Mouse (Mus musculus) 416B (cell line): Measurements from ENCODE around the gene Zfp846.
A peak's percentile ranks its signal among the peaks of the same experiment; 100 is the strongest.
"Not testable (repeated sequence)": the region's sequence is repeated elsewhere in the genome, so short reads cannot be mapped to it uniquely, and the experiment has no call there.

Source experiments
- DNase-seq: peaks from one replicate; pipeline ENCODE4 v3.0.0; 2011; ENCODE audit warnings: low read depth

Gene Zfp846

GRCm38 (mm10) chr9:20581175-20581634, at the start of gene Zfp846:
Zfp846 (plus strand) TSS chr9:20581291.
- peak; percentile 99 for DNase-seq

GRCm38 (mm10) chr9:20534326-20534926, 46.7 kb upstream of the Zfp846 start:
- DNase-seq = no peak

GRCm38 (mm10) chr9:20536598-20536997, 44.5 kb upstream of the Zfp846 start:
- no peak for DNase-seq

GRCm38 (mm10) chr9:20543496-20543895, 37.6 kb upstream of the Zfp846 start:
- no peak for DNase-seq

GRCm38 (mm10) chr9:20544070-20544821, 36.8 kb upstream of the Zfp846 start:
- DNase-seq = no peak

GRCm38 (mm10) chr9:20545151-20545550, 35.9 kb upstream of the Zfp846 start:
- peak; percentile 55 for DNase-seq

- DNase-seq = no peak
Observed at GRCm38 (mm10) chr9:20551781-20552275, 29.3 kb upstream of the Zfp846 start.

DNA sequence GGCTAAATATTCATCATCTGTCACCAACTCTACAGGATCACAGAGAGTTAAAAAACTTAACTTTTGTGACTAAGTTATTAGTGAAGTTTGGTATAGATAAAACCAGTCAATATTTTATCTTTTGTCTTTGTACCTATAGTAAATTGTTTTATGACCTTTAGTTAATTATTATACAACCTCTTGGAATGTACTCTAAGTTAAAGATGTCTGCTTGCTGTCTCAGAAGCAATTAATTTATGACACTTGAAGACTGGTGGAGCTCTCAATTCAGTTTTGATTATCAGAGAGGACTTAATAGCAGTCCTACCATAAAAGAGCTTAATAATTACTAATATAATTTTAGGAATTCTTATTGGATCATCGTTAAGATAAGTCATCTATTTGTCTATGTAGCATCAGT, 28.4 kb upstream of the Zfp846 start:
- no peak for DNase-seq

GRCm38 (mm10) chr9:20562177-20562576, 18.9 kb upstream of the Zfp846 start:
- DNase-seq = peak; percentile 26

- not testable (repeated sequence) for DNase-seq
Observed at GRCm38 (mm10) chr9:20565326-20566030, 15.6 kb upstream of the Zfp846 start.

GRCm38 (mm10) chr9:20571060-20571459, 10.0 kb upstream of the Zfp846 start:
- DNase-seq = no peak

DNA sequence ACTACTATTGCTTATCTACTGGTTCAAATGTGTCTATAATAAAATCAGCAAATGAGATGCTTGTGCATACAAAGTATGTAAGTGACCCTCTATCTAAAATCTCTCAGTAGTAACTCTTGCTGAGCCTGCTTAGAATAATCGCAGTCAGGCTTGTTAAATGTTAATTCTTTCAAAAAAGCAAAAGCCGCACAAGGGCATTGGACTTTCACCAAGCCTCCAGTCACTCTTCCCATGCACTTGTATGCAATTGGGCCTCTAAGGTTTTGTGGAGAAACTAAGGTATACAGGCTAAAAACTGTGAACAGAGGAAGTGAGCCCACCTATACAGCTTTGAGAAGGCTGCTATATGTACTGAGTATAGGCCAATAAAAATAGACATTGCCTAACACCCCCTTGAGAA, 4.5 kb upstream of the Zfp846 start:
- DNase-seq = no peak

DNA sequence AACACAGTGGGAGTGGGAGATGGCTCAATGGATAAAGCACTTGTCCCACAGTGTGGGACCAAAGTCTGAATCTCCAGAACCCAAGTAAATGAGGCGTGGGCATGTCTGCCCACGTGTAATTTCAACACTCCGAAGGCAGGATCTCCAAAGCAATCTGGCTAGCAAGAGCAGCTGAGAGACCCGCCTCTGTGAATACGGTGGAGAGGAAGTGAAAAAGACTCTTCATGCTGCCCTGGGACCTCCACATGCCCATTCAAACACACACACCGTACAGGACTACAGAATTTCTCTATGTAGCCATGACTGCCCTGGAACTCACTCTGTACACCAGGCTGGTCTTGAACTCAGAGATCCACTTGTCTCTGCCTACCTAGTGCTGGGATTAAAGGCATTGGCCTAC, 20.2 kb downstream of the Zfp846 start:
- DNase-seq = no peak

GRCm38 (mm10) chr9:20606269-20606668, 25.2 kb downstream of the Zfp846 start:
- peak; percentile 7 for DNase-seq

- peak; percentile 97 for DNase-seq
Observed at GRCm38 (mm10) chr9:20607100-20607974, 26.2 kb downstream of the Zfp846 start.

DNA sequence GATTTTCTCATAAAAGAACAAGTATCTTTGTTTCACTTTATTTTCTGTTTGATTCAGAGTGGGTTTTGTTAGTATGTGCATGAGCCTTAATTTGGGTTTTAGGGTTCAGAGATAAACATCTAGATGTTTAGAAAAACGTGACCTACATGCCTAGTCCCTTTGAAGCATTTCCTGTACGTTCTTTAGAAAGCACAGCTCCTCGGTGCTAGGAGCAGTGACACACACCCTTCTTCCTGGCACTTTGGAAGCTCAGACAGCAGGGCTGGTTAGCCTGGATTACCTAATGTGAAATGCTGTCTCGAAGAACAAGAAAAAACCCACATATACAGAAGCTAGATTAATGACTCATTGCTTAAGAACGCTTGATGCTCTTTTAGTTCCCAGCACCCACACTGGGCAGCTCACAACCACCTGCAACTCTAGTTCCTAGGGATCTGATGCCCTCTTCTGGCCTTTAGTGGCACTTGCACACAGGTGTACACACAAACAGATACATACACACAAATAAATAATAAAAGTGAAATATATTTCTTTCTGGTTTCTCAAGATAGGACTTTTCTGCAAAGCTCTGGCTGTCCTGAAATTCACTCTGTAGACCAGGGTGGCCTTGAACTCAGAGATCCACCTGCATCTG, 28.9 kb downstream of the Zfp846 start:
- peak; percentile 8 for DNase-seq

DNA sequence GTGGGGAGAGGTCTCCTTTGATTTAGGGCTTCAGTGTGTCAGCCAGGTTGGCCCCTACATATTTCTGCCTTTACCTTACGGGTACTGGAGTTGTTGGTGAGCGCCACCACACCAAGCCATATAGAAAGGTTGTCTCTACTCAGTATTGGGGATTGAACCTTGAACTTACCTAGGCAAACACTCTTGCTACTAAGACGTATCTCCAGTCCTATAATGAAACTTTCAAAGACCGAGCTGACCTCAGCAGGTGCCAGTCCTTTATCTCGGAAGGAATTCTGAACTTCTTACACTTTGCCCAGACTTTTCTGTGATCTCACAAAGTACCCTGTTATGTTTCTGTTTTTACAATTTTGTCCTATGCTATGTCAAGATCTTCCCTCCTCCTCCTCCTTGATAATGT, 30.9 kb downstream of the Zfp846 start:
- no peak for DNase-seq

GRCm38 (mm10) chr9:20616685-20617084, 35.6 kb downstream of the Zfp846 start:
- DNase-seq = no peak

GRCm38 (mm10) chr9:20631332-20631731, 50.2 kb downstream of the Zfp846 start:
- no peak for DNase-seq

DNA sequence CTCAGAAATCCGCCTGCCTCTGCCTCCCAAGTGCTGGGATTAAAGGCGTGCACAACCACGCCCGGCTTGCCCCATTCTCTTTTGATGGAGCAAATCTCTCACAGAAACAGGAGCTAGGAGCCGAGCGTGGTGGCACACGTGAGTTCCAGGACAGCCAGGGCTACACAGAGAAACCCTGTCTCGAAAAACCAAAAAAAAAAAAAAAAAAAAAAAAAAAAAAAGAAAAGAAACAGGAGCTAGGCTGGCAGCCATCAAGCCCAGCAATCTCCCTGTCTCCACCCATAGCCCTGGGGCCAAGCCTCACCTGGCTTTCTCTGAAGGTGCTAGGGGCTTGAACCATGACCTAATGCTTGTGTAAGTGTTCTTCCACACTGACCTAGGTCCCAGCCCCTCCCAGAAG, 54.6 kb downstream of the Zfp846 start:
- DNase-seq = not testable (repeated sequence)

DNA sequence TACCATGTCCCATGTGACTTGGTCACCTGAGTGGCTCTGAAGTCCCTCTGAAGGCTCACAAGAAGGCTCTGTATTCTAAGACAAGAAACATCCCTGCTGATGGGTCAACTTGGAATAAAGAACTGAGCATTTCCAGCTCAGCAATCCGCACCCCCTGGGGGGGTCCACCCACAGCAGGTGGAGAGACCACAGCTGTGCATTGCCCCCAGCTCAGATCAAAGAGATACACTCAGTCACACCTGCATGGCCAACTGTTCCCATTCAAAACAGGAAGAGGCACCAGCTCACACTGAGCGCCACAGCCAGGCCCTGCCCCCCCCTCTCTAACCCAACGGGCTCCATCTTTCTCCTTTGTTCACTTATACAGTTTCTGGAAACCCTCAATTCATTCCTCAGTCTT, 55.2 kb downstream of the Zfp846 start:
- DNase-seq = no peak
